Mouse (Mus musculus) right cerebral cortex, postnatal 4 days (tissue): ENCODE data around the gene Gm4553.
"Not testable (repeated sequence)": the region's sequence is repeated elsewhere in the genome, so short reads cannot be mapped to it uniquely, and the experiment has no call there.

Source experiments
- DNase-seq: peaks from one replicate; pipeline ENCODE4 v3.0.0-alpha.2; 2022

Gene Gm4553

DNA sequence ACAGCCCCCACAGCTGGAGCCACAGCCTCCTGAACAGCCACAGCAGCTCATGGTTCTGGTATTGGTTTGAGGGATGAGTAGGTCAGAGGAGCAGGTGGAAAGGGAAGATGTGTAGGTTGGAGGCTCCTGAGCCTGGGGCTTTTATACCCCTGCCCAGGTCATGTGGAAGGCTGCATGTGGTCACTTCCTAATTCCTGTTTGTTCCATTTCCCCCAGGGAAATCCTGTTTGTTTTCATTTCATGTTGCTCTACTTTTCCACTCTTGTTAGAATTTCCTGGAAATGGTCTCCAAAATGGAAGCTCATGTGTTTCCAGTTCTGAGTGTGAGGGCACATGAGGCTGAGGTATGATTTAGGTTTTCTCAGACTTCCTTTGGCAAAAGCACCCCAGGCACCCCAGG is at the start of gene Gm4553:
TSS of gene Gm4553 (minus strand) at position 101 of the 400 bp plus-strand sequence.
- not testable (repeated sequence) for DNase-seq

DNA sequence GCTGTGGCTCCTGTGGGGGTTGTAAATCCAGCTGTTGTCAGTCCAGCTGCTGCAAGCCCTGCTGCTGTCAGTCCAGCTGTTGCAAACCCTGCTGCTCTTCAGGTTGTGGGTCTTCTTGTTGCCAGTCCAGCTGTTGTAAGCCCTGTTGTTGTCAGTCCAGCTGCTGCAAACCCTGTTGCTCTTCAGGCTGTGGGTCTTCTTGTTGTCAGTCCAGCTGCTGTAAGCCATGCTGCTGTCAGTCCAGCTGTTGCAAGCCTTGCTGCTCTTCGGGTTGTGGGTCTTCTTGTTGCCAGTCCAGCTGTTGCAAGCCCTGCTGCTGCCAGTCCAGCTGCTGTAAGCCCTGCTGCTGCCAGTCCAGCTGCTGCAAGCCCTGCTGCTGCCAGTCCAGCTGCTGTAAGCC is 46.6 kb upstream of the Gm4553 start:
- not testable (repeated sequence) for DNase-seq

DNA sequence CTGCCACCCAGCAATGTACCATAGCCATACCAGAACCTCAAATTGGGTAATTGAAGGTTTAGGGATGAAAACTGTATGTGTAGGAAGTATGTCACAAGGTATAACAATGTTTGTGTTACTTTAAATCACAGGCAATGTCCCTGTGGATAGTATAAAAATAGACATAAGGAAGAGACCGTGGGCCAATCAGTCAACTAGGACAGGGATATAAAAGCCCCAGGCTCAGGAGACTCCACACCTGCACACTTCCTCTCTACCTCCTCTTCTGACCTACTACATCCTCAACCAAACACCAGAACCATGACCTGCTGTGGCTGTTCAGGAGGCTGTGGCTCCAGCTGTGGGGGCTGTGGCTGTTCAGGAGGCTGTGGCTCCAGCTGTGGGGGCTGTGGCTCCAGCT is 46.0 kb upstream of the Gm4553 start, which contains the start of gene Gm7579:
TSS of gene Gm7579 (plus strand) at position 301 of the 400 bp plus-strand sequence.
- no peak for DNase-seq

DNA sequence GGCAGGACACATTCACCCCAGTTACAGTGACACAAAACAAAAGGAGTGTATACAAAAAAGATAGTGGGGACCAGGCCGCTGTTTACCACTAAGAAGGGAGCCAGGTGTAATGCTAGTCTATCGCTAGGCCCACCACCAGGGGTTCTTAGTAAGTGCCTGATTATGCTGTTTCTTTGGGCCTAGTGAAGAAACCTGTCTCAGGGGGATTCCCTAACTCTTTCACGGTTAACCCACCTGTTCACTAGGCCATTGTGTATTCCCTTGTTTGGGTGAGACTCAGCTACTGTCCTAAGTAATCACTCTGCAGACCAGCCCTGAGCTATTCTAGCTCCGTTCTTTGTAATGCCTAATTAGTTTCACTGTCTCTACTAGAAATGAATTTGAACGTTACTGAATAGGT is 41.4 kb upstream of the Gm4553 start:
- DNase-seq, result not testable (repeated sequence)

DNA sequence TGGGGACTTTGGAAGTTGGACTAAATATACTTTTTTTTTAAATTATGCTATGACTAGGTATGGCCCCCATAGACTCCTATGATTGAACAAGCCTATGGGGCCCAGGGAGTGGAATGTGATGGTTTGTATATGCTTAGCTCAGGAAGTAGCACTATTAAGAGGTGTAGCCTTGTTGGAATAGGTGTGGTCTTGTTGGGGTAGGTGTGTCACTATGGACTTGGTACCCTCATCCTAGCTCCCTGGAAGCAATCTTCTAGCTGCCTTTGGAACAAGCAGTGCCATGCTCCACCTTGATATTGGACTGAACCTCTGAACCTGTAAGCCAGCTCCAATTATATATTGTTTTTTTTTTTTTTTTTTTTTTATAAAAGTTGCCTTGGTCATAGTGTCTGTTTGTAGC is 39.9 kb upstream of the Gm4553 start:
- DNase-seq, result no peak

DNA sequence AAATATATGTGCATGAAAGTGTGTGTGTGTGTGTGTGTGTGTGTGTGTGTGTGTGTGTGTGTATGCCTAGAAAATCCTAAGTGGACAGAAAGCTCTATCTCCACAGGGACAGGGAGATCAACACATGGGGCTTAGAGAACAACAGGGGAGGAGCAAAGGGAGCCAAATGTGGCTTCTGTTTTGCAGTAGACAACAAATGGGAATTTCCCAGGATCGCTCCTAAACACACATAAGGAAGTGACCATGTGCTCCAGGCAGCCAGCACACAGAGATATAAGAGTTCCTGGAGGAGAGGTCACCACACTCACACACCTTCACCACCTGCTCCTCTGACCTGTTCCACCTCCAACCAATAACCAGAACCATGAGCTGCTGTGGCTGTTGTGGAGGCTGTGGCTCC is 35.5 kb upstream of the Gm4553 start, which contains the start of gene Krtap5-3:
TSS of gene Krtap5-3 (plus strand) at position 301 of the 400 bp plus-strand sequence.
- DNase-seq, result no peak

DNA sequence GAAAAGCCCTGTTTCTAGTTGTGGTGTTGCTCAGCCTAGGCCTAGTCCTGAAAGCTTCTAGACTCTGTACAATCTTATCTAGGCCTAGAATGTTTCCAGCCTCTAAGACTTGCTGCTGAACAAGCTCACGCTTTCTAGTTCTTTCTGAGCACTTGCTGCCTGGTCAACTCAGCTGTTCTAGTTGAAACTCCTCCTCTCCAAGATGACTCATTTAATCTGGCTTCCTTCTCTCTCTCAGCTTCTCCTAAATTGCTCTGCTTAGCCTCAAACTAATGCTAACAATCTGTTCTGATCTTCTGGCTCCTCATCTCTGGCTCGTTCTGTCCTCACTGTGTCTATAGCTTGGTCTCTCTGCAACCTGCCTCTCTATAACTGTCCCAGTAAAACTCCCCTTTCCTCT is 33.2 kb upstream of the Gm4553 start:
- no peak for DNase-seq

DNA sequence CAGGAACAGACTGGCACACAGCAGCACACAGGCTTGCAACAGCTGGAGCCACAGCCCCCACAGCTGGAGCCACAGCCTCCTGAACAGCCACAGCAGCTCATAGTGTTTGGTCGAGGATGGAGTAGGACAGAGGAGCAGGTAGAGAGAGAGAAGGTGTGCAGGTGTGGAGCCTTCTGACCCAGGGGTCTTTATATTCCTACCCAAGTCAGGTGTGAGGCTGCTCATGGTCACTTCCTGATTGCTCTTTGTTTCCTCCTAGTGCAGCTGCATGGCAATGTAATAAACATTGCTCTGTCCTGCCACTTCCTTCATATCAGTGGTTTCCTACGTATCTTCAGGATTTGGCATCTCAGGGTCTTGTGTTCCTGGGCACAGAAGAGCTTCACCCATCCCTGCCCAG is 24.8 kb upstream of the Gm4553 start, which contains the start of gene Gm10153:
TSS of gene Gm10153 (minus strand) at position 101 of the 400 bp plus-strand sequence.
- no peak for DNase-seq

DNA sequence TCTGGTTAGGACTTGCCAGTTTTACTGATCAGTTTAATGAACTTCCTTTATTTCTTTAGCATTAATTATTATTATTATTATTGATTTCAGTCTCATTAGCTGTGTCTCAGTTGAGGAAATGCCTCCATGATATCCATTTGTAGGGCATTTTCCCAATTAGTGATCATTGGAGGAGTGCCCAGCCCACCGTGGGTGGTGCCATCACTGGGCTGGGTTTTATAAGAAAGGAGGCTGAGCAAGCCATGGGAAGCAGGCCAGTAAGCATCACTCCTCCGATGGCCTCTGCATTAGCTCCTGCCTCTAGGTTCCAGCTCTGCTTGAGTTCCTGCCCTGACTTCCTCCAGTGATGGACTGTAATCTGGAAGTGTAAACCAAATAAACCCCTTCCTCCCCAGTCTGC is 22.6 kb upstream of the Gm4553 start:
- no peak for DNase-seq

DNA sequence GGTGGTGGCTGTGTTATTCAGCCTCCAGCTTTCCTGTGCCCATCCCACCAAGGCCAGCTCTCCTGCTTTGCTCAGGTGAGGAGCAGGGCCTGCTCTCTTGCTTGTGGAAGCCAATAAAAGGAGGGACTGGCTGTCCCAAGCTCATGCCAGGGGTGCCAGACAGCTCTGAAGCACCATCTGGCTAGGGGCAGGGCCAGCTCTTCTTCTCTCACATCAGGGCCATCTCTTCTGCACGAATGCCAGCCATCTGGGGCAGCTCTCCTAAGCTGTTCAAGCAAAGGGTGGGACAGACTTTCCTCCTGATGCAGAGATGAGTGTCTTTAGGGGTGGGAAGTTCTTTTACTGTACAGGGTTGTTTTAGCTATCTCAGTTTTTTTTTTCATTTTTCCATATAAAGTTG is 15.5 kb upstream of the Gm4553 start:
- DNase-seq, result no peak

DNA sequence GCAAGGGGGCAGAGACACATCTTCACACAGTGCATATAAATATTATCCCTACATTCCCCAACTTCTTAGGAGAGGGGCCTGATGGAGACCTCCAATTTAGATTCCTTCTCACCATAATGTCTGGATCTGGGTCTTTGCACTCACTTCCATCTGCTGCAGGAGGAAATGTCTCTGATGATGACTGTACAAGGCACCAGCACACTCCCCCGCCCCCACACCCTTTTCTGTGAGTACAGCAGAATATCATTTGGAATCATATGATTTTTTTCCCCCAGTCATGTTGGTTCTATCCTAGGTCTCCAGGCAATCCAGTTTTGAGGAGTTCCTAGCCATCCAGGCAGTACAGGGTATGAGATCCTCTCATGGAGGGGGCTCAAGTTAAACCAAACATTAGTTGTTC is 13.1 kb upstream of the Gm4553 start:
- DNase-seq, result no peak

DNA sequence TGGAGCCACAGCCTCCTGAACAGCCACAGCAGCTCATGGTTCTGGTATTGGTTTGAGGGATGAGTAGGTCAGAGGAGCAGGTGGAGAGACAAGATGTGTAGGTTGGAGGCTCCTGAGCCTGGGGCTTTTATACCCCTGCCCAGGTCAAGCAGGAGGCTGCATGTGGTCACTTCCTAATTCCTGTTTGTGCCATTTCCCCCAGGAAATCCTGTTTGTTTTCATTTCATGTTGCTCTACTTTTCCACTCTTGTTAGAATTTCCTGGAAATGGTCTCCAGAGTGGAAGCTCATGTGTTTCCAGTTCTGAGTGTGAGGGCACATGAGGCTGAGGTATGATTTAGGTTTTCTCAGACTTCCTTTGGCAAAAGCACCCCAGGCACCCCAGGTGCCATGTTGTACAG is 10.4 kb upstream of the Gm4553 start, which contains the start of gene Krtap5-2:
TSS of gene Krtap5-2 (minus strand) at position 101 of the 400 bp plus-strand sequence.
- not testable (repeated sequence) for DNase-seq

DNA sequence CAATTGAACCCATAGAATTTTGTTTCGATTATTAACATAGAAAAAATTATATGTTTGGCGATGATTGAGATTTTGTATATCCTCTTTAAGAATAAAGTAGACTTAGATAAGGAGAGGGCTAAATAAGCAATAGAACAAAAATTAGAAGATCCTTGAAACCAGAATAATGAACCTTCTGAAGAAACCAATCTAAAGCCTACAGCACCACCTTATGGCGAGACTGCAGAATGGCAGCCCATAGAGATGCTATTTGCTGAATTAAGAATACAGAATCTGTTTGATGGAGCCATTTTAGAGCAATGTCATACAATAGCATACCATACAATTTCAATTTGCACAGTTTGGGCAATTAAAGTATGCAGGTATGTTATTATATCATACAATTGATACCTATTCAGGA is 4.3 kb upstream of the Gm4553 start:
- DNase-seq, result no peak

DNA sequence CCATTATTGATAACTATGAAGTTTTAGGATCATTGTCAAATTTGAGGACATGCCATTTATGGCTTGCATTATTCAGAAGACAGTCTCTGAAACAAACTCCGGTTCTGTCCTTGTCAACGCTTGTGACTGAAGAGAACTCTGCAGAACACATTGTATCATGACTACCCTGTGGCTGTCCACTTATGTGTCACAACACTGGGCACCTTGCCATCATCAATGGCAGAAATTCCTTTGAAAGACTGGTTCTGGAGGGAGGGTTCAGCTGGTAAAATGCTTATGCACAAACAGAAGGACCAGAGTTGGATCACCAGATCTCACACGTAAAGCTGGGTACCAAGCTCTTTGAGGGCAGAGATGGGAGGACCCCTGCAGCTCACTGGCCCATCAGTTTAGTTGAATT is 6.2 kb downstream of the Gm4553 start:
- no peak for DNase-seq

DNA sequence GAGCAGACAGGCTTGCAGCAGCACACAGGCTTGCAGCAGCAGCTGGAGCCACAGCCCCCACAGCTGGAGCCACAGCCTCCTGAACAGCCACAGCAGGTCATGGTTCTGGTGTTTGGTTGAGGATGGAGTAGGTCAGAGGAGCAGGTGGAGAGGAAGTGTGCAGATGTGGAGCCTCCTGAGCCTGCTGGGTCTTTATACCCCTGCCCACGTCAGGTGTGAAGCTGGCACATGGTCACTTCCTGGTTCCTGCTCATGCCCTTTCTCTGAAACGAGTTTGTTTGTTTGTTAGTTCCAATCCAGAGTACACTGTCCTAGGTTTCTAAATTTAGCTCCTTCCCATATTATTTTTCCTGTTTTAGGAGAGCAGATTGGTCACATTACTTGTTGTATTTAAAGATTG is 8.5 kb downstream of the Gm4553 start, which contains the start of gene Gm29735:
TSS of gene Gm29735 (minus strand) at position 101 of the 400 bp plus-strand sequence.
- not testable (repeated sequence) for DNase-seq

DNA sequence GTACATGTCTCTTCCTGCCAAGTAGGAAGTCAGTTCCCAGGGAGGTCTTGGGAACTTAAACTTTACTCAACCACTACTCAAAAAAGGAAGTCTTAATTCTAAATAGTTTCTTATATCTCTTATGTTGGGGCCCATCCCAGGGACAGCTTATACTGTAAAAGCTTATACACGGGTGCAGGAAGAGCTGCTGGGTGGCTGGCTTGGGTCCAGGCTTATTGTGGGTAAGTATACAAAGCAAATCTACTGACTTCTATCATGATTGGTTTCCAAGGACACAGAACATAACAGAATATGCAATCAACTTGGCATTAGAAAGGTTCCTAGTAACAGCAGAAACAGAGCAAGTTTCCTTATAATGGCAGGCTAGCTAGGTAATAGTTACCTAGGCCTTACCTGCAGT is 10.2 kb downstream of the Gm4553 start:
- DNase-seq, result no peak

DNA sequence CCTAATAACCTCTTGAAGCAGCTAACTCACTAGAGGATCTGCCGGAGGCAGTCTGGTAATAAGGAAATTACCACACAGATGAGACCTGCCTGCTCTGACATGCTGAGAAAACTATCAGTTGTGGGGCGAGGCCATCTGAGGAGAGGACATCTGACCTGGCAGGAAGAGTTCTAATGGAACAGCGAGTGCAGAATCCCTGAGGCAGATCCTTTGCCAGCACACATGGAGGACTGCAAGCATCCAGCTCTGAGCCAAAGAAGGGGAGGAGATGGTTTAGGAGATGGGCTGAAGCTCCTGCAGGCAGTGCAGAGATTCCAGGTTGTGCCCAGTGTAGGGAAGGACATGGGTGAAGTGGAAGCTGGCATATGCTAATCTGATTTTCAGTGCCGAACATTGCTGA is 13.3 kb downstream of the Gm4553 start:
- DNase-seq, result no peak

DNA sequence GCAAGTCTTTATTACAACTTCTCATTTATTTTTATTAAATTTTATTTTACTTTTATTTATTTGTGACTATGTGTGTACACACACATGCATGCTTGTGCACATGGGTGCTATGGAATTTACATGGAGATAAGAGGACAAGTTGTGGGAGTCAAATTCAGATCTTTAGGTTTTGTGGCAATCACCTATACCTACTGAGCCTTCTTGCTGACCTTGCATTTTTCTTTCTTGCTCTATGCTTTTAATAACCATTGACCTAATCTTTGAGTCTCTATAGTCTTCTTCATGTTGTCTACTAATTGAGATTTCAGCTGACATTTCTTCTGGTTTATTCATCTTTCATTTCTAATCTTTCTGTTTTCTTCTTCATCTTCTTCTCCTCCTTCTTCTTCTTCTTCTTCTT is 16.9 kb downstream of the Gm4553 start:
- DNase-seq, result no peak

DNA sequence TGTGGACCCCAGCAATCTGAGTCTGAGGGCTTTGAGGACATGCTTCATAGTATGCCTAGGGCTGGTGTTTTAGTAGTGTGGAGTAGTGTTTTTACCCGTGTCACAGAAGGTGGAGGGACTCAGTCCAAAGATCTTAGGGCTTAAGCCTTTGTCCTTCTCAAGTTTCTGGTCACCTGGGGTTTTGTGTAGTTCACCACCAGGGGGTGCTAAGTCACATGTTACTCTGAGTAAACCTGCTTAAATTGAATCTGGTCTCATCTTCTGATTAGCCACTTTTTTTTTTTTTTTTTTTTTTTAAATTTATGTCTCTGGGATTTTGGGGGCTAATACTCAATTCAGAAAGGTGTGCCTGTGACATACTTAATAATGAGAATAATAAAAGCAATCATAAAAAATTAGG is 19.5 kb downstream of the Gm4553 start:
- peak; percentile 12 for DNase-seq

DNA sequence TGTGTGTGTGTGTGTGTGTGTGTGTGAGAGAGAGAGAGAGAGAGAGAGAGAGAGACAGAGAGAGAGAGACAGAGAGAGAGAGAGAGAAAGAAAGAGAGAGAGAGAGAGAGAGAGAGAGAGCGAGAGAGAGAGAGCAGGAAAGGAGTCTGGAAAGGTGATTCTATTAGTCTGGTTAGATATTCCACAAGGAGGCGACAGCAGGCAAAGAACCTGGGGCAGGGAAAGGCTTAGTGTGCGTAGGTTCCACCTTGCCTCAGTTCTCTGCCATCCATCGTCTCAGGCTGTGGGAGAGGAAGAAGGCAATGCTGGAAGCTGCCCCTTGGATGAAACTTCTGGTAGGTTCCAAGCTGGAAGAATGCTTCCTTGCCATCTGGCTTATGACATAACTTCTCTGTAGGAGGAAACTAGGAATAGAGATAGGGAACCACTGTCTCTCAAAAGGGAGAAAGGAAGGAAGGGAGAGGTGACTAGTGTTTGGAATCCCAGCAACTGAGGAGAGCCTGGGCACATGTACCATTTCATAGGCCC is 20.1 kb downstream of the Gm4553 start:
- DNase-seq, result no peak

DNA sequence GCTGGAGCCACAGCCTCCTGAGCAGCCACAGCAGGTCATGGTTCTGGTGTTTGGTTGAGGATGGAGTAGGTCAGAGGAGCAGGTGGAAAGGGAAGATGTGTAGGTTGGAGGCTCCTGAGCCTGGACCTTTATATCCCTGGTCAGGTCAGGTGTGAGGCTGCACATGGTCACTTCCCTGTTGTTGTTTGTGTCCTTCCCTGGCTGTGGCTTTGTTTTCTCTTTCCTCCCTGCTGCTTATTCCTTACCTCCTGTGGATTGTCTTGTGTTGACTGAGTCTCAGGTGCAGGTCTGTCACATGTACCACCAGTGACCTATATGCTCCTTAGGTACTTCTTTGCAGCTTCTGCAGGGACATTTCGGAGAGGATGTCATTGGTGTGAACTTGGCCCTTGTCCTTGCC is 21.0 kb downstream of the Gm4553 start, which contains the start of gene Gm45337:
TSS of gene Gm45337 (minus strand) at position 101 of the 400 bp plus-strand sequence.
- no peak for DNase-seq

DNA sequence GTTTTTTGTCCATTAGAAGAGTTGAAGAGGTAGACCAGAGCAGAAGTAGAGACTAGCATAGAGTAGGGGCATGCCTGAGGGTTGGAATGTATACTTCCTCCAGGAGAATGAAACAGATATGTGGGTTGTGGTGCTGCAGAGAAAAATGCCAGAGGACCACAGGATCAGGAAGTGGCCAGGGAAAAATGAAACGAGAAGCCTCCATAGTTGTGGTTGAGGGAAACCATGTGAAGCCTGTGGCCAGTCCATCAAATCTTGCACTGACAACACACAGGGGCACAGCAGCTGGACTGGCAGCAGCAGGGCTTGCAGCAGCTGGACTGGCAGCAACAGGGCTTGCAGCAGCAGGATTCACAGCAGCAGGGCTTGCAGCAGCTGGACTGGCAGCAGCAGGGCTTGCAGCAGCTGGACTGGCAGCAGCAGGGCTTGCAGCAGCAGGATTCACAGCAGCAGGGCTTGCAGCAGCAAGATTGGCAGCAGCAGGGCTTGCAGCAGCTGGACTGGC is 22.0 kb downstream of the Gm4553 start:
- DNase-seq, result not testable (repeated sequence)

DNA sequence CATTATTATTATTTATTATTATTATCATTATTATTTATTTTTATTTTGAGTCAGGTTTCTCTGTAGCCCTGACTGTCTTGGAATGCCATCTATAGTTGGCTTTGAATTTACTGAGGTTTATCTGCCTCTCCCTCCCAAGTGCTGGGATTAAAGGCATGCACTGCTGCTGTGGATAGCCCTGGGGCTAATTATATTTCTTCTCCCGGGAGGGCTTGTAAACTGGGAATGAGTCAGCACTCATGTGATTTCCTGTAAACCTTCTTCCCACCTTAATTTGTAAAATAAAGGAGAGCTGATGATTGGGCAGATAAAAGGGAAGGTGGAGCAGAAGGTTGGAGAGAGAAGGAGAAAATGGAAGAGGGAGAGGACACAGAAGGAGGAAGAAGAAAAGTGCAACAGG is 24.8 kb downstream of the Gm4553 start:
- no peak for DNase-seq

DNA sequence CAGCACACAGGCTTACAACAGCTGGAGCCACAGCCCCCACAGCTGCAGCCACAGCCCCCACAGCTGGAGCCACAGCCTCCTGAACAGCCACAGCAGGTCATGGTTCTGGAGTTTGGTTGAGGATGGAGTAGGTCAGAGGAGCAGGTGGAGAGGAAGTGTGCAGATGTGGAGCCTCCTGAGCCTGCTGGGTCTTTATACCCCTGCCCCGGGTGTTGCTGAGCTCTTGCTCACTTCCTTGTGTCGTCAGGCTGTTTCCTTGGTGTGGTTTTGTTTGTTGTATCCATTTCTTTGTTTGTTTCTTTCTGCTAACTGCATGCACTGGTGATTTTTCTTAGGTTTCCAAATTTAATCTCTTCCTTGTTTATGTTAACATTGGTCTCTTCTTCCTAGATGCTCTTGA is 29.6 kb downstream of the Gm4553 start, which contains the start of gene Gm39115:
TSS of gene Gm39115 (minus strand) at position 101 of the 400 bp plus-strand sequence.
- not testable (repeated sequence) for DNase-seq
